Mouse (Mus musculus) forebrain, embryonic 13.5 days (tissue): ENCODE measurements around the gene 9330182L06Rik. TPM values are rescaled to one million over a fixed set of nuclear protein-coding genes. Genes with fewer than 3 reads are reported as not detected.

Source experiments
- ATAC-seq: fragments of 200-750 bp; cut with Nextera tagmentation; 2 replicates; pipeline ENCODE4 v1.8.0; 2017
- H3K27ac ChIP-seq: fragments of 300-500 bp; sonication (generic); 2 replicates; pipeline ENCODE4 v1.5.1; 2015; ENCODE audit warnings: inconsistent platforms, mild to moderate bottlenecking, moderate library complexity
- H3K27me3 ChIP-seq: fragments of 300-500 bp; sonication (generic); 2 replicates; pipeline ENCODE4 v1.6.1; 2015; ENCODE audit warnings: mild to moderate bottlenecking, inconsistent platforms
- H3K36me3 ChIP-seq: fragments of 300-500 bp; sonication (generic); 2 replicates; pipeline ENCODE4 v1.6.1; 2015; ENCODE audit warnings: mild to moderate bottlenecking, inconsistent platforms; ENCODE audit not compliant: poor library complexity, severe bottlenecking
- H3K4me1 ChIP-seq: fragments of 300-500 bp; sonication (generic); 2 replicates; pipeline ENCODE4 v1.6.1; 2015; ENCODE audit warnings: inconsistent platforms
- H3K4me2 ChIP-seq: fragments of 300-500 bp; sonication (generic); 2 replicates; pipeline ENCODE4 v1.6.1; 2015; ENCODE audit warnings: inconsistent platforms, mild to moderate bottlenecking, moderate library complexity
- H3K4me3 ChIP-seq: fragments of 300-500 bp; sonication (generic); 2 replicates; pipeline ENCODE4 v1.5.1; 2015; ENCODE audit warnings: mild to moderate bottlenecking, inconsistent platforms
- H3K9ac ChIP-seq: fragments of 300-500 bp; sonication (generic); 2 replicates; pipeline ENCODE4 v1.6.1; 2015; ENCODE audit warnings: mild to moderate bottlenecking, inconsistent platforms
- H3K9me3 ChIP-seq: fragments of 300-500 bp; sonication (generic); replicated peaks from 2 replicates; pipeline ENCODE4 v1.6.1; 2016; ENCODE audit warnings: inconsistent platforms
- WGBS: fragments of 180-500 bp; shearing (Covaris S2); methylation state at CpG from one replicate; pipeline ENCODE4 v1.1.7; 2015; 5-methylcytosine and 5-hydroxymethylcytosine counted together
- polyA plus RNA-seq: library from polyadenylated mRNA; unstranded; fragments of >200 nt; fragmentation: Nextera tagmentation; extraction: Ambion mirVana; gene quantifications from 2 replicates; pipeline ENCODE4 v1.2.1, GENCODE M21; 2015

Gene 9330182L06Rik
- polyA plus RNA-seq: 4.9 and 6.3 TPM in 2 replicates

GRCm38 (mm10) chr5:9265586-9266279 is at the start of gene 9330182L06Rik:
Gene 9330182L06Rik (plus strand): TSS chr5:9266118.
- Histone ChIP-seq H3K9ac (peak within 1 kb of the TSS; percentile 81), H3K36me3 (no peaks in the 10 kb centered on the region), H3K4me3 (peak within 1 kb of the TSS; percentile 72), H3K27me3 (peaks cover 7% of the 10 kb centered on the region; the same call in 1 of the 2 replicates), H3K27ac (peak within 1 kb of the TSS; percentile 86), H3K9me3 (no peaks in the 10 kb centered on the region), H3K4me2 (peak within 1 kb of the TSS; percentile 85), H3K4me1 (peaks cover 12% of the 10 kb centered on the region; the same call in 1 of the 2 replicates)
- under 1% methylated on average over 35 of the region's 47 CpGs for WGBS
- ATAC-seq: peak; percentile 96

DNA sequence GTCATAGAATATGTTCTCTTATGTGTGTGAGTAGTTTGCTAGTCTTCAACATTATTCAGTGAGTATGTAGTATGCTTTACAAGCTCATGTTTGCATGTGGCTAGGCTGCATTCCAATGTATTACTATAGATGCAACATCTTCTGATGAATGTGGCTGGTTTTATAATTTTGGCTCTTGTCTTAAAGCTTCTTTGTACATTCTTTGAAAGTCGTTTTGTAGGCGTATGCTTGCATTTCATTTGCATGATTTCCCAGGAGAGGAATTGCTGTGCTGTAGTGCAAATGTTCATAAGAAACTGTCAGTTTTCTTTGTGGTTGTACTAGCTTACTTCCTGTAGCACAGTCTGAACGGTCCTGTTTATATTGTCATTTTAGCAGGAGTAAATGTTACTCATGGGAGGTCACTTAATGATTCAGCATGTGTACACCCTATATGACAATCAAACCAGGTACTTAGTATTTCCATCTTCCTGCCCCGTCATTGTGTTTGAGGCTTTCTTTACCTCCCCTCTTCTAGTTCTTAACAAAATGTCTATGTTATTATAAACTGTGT is 38.4 kb upstream of the 9330182L06Rik start:
- Histone ChIP-seq H3K9me3 (no peaks in the 10 kb centered on the region), H3K9ac (no peak overlapping the region), H3K27me3 (no peaks in the 10 kb centered on the region), H3K27ac (no peak overlapping the region), H3K4me2 (no peak overlapping the region), H3K4me1 (no peaks in the 10 kb centered on the region), H3K4me3 (no peak overlapping the region), H3K36me3 (no peaks in the 10 kb centered on the region)
- ATAC-seq: no peak
- 81% methylated on average over 4 of the region's 4 CpGs for WGBS

- H3K4me2 ChIP-seq: no peak overlapping the region
- 83% methylated on average over 4 of the region's 4 CpGs for WGBS
- ATAC-seq: no peak
These were observed 1.6 kb upstream of the 9330182L06Rik start for GRCm38 (mm10) chr5:9264361-9264760.

GRCm38 (mm10) chr5:9266280-9266923 is 484 bp downstream of the 9330182L06Rik start:
- ATAC-seq: no peak; the same call in 1 of the 2 replicates
- H3K4me3 ChIP-seq: peak overlapping the region; percentile 72
- no peaks in the 10 kb centered on the region for H3K9me3 ChIP-seq
- peak overlapping the region; percentile 85 for H3K4me2 ChIP-seq
- H3K36me3 ChIP-seq: no peaks in the 10 kb centered on the region
- peak overlapping the region; percentile 81 for H3K9ac ChIP-seq
- H3K4me1 ChIP-seq: peaks cover 12% of the 10 kb centered on the region; the same call in 1 of the 2 replicates
- WGBS: 2% methylated on average over 30 of the region's 30 CpGs
- H3K27me3 ChIP-seq: peaks cover 7% of the 10 kb centered on the region; the same call in 1 of the 2 replicates
- peak overlapping the region; percentile 86 for H3K27ac ChIP-seq

More at GRCm38 (mm10) chr5:9264361-9264760, 1.6 kb upstream of the 9330182L06Rik start:
- H3K9me3 ChIP-seq: no peaks in the 10 kb centered on the region
- H3K4me1 ChIP-seq: peaks cover 12% of the 10 kb centered on the region; the same call in 1 of the 2 replicates
- H3K27ac ChIP-seq: no peak overlapping the region
- H3K4me3 ChIP-seq: no peak overlapping the region
- H3K9ac ChIP-seq: no peak overlapping the region
- no peaks in the 10 kb centered on the region for H3K36me3 ChIP-seq
- peaks cover 7% of the 10 kb centered on the region; the same call in 1 of the 2 replicates for H3K27me3 ChIP-seq

- no peaks in the 10 kb centered on the region for H3K36me3 ChIP-seq
- H3K9me3 ChIP-seq: no peaks in the 10 kb centered on the region
- H3K9ac ChIP-seq: no peak overlapping the region
- no peak overlapping the region for H3K4me2 ChIP-seq
- no peak overlapping the region for H3K4me3 ChIP-seq
- ATAC-seq: no peak
- no peak overlapping the region for H3K27ac ChIP-seq
- peaks cover 12% of the 10 kb centered on the region; the same call in 1 of the 2 replicates for H3K4me1 ChIP-seq
- WGBS: 84% methylated on average over 3 of the region's 3 CpGs
- no peaks in the 10 kb centered on the region for H3K27me3 ChIP-seq
These were observed 3.7 kb downstream of the 9330182L06Rik start for GRCm38 (mm10) chr5:9269666-9270065.

GRCm38 (mm10) chr5:9272976-9273375 is 7.1 kb downstream of the 9330182L06Rik start:
- no peak overlapping the region for H3K9ac ChIP-seq
- no peaks in the 10 kb centered on the region for H3K36me3 ChIP-seq
- no peaks in the 10 kb centered on the region for H3K9me3 ChIP-seq
- WGBS: 83% methylated on average over 3 of the region's 3 CpGs
- H3K4me1 ChIP-seq: no peaks in the 10 kb centered on the region
- no peak overlapping the region for H3K4me3 ChIP-seq
- H3K27me3 ChIP-seq: no peaks in the 10 kb centered on the region
- H3K4me2 ChIP-seq: no peak overlapping the region
- no peak for ATAC-seq
- H3K27ac ChIP-seq: no peak overlapping the region

GRCm38 (mm10) chr5:9295777-9296549 is 30.0 kb downstream of the 9330182L06Rik start:
- peak; percentile 70 for ATAC-seq

DNA sequence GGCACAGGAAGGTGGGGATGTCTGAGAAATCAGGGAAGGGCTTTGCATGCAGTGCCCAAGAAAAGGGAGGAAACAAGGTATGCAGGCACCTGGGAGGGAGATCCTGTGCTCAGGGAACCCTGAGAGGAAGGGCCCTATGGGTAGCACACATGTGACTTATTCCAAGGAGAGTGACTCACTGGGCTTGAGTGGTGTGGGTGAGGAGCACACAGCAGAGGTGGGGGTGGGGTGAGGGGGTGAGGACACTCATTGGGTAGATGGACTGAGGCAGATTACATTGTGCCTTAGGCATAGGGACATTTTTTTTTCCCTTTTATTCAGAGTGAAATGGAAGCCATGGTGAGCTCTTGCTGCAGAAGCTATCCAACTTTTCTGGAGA is 30.6 kb downstream of the 9330182L06Rik start:
- no peaks in the 10 kb centered on the region for H3K27me3 ChIP-seq
- no peak overlapping the region for H3K9ac ChIP-seq
- H3K27ac ChIP-seq: no peak overlapping the region
- H3K4me3 ChIP-seq: no peak overlapping the region
- no peaks in the 10 kb centered on the region for H3K9me3 ChIP-seq
- 0 out of 2 replicates have a peak, but pooled peaks cover 5% of the 10 kb centered on the region for H3K4me1 ChIP-seq
- no peaks in the 10 kb centered on the region for H3K36me3 ChIP-seq
- no peak for ATAC-seq
- no peak overlapping the region for H3K4me2 ChIP-seq

More at GRCm38 (mm10) chr5:9295777-9296549, 30.0 kb downstream of the 9330182L06Rik start:
- no peaks in the 10 kb centered on the region for H3K9me3 ChIP-seq
- no peaks in the 10 kb centered on the region for H3K36me3 ChIP-seq
- H3K9ac ChIP-seq: no peak overlapping the region
- no peaks in the 10 kb centered on the region for H3K27me3 ChIP-seq
- 0 out of 2 replicates have a peak, but pooled peaks cover 5% of the 10 kb centered on the region for H3K4me1 ChIP-seq
- no peak overlapping the region for H3K4me3 ChIP-seq
- 57% methylated on average over 2 of the region's 2 CpGs for WGBS
- H3K4me2 ChIP-seq: no peak overlapping the region
- H3K27ac ChIP-seq: no peak overlapping the region

DNA sequence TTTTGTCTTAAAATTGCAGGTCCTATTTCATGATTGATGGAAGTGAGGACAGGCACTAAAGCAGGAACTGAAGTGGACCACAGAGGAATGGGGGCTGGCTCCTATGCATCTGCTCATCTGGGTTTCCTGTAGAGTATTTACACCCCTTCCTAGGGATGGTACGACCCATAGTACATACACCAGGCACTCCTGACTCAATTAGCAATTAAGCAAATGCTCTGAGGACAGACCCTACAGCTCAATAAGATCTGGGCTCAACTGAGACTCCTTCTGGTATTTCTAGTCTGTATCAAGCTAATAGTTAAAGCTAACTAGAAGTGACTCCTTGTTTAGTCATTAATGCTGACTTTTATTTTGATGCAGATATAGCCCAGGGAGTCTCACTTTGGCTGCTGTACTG is 60.9 kb downstream of the 9330182L06Rik start:
- H3K9me3 ChIP-seq: no peaks in the 10 kb centered on the region
- no peaks in the 10 kb centered on the region for H3K27me3 ChIP-seq
- H3K4me2 ChIP-seq: no peak overlapping the region
- no peaks in the 10 kb centered on the region for H3K36me3 ChIP-seq
- H3K27ac ChIP-seq: no peak overlapping the region
- no peak; the same call in 1 of the 2 replicates for ATAC-seq
- WGBS: 59% methylated on average over 1 of the region's 1 CpGs
- no peaks in the 10 kb centered on the region for H3K4me1 ChIP-seq
- no peak overlapping the region for H3K9ac ChIP-seq
- H3K4me3 ChIP-seq: no peak overlapping the region

GRCm38 (mm10) chr5:9327528-9327927 is 61.6 kb downstream of the 9330182L06Rik start:
- Histone ChIP-seq H3K9ac (no peak overlapping the region), H3K4me2 (no peak overlapping the region), H3K27me3 (no peaks in the 10 kb centered on the region), H3K4me1 (no peaks in the 10 kb centered on the region), H3K9me3 (no peaks in the 10 kb centered on the region), H3K4me3 (no peak overlapping the region), H3K36me3 (no peaks in the 10 kb centered on the region), H3K27ac (no peak overlapping the region)
- 98% methylated on average over 1 of the region's 1 CpGs for WGBS
- no peak for ATAC-seq

- H3K9ac ChIP-seq: no peak overlapping the region
- no peaks in the 10 kb centered on the region for H3K9me3 ChIP-seq
- peak overlapping the region; percentile 73 for H3K27ac ChIP-seq
- H3K27me3 ChIP-seq: no peaks in the 10 kb centered on the region
- no peaks in the 10 kb centered on the region for H3K36me3 ChIP-seq
- peak overlapping the region; percentile 21 for H3K4me2 ChIP-seq
- H3K4me1 ChIP-seq: peaks cover 16% of the 10 kb centered on the region
- WGBS: 19% methylated on average over 7 of the region's 7 CpGs
- peak; percentile 87 for ATAC-seq
- H3K4me3 ChIP-seq: no peak overlapping the region
These were observed 73.0 kb downstream of the 9330182L06Rik start for GRCm38 (mm10) chr5:9338756-9339510.
